Mouse (Mus musculus) olfactory bulb, adult 2 months (tissue): ENCODE data around the gene Oaz3. TPM values are rescaled to one million over a fixed set of nuclear protein-coding genes. Genes with fewer than 3 reads are reported as not detected.

Experiments
- H3K27ac ChIP-seq: fragments of 200-500 bp; 2 replicates; pipeline ENCODE4 v1.5.1; 2012; ENCODE audit warnings: low read depth, low read length; ENCODE audit not compliant: insufficient read depth
- H3K4me1 ChIP-seq: fragments of 200-500 bp; 2 replicates; pipeline ENCODE4 v1.6.1; 2012; ENCODE audit warnings: low read length; ENCODE audit not compliant: control insufficient read depth, insufficient read depth
- H3K4me3 ChIP-seq: fragments of 200-500 bp; 2 replicates; pipeline ENCODE4 v1.5.1; 2012; ENCODE audit warnings: mild to moderate bottlenecking, low read depth, low read length, moderate library complexity; ENCODE audit not compliant: insufficient read depth
- CTCF ChIP-seq: fragments of 200-500 bp; IDR thresholded peaks from 2 replicates; pipeline ENCODE4 v1.5.1; 2012; ENCODE audit warnings: low read depth, mild to moderate bottlenecking, low read length, moderate library complexity; ENCODE audit not compliant: insufficient read depth
- POLR2A ChIP-seq: fragments of 200-500 bp; IDR thresholded peaks from 2 replicates; pipeline ENCODE4 v1.6.1; 2012; ENCODE audit warnings: mild to moderate bottlenecking, low read depth, low read length, moderate library complexity; ENCODE audit not compliant: insufficient read depth
- WGBS: fragments of 180-500 bp; shearing (Covaris S2); methylation state at CpG from one replicate; pipeline ENCODE4 v1.1.7; 2018; 5-methylcytosine and 5-hydroxymethylcytosine counted together
- polyA plus RNA-seq: library from polyadenylated mRNA; stranded (reverse); fragments of >200 nt; gene quantifications from 2 replicates; pipeline ENCODE4 v1.2.4, GENCODE M21; 2012; ENCODE audit warnings: low replicate concordance; ENCODE audit not compliant: missing spikeins, insufficient read depth, insufficient read length

The Oaz3 gene
- polyA plus RNA-seq, 1 experiment = not detected

DNA sequence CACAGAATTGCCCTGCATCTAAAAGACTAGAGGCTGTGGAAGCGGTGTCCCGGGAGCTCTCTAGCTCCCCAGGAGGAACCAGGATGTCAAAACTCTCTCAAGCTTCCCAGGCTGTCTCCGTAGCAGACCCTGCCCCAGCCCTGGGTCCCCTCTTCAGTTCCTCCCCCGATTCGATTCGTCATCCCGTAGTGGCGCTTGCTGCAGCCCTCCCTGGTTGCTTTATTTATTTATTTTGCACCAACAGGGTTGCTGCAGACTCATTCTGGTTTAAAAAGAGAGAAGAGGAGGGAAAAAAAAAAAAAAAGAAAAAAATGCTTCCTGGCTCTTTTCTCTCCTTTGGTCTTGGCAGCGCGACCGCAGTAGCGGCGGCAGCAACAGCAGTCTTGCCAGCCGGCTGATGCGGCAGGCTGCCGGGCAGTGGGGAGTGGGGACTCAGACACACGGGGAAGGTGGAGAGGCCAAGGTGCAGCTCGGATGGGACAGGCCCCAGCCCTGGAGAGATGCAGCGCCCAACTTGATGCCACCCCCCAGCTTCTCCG is 44.7 kb downstream of the Oaz3 start:
- H3K27ac ChIP-seq = no peak overlapping the region
- 1% methylated on average over 20 of the region's 20 CpGs for WGBS

DNA sequence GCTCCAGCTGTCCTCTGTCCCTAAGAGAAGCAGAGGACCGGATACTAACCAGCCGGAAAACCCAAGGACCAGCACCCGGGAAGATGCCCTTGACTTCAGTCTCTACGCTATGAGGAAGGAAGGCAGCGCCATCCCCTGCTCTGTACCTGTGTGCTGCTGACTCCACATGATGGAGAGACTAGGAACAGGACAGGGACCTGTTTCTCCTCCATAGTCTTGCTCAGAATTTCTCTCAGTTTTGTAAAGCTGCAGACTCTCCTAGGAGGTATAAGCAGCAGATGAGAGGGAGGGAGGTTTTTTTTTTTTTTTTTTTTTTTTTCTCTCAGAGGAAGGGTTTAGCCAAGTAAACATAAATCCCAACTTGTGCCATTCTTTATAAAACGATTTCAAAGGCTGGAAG is 45.5 kb downstream of the Oaz3 start, which contains the start of gene Lingo4:
Lingo4 (plus strand) TSS at position 301 of the 400 bp plus-strand sequence.
- 81% methylated on average over 6 of the region's 6 CpGs for WGBS
- TF ChIP-seq CTCF (no peak), POLR2A (no peak)
- Histone ChIP-seq H3K27ac (no peak within 1 kb of the TSS), H3K4me3 (peak within 1 kb of the TSS; percentile 44), H3K4me1 (peaks cover 3% of the 10 kb centered on the region; the same call in 1 of the 2 replicates)

More for the DNA sequence above, 44.7 kb downstream of the Oaz3 start:
- peaks cover 11% of the 10 kb centered on the region for H3K4me1 ChIP-seq
- H3K4me3 ChIP-seq = peak overlapping the region; percentile 44
- TF ChIP-seq POLR2A = no peak
- TF ChIP-seq CTCF = no peak

DNA sequence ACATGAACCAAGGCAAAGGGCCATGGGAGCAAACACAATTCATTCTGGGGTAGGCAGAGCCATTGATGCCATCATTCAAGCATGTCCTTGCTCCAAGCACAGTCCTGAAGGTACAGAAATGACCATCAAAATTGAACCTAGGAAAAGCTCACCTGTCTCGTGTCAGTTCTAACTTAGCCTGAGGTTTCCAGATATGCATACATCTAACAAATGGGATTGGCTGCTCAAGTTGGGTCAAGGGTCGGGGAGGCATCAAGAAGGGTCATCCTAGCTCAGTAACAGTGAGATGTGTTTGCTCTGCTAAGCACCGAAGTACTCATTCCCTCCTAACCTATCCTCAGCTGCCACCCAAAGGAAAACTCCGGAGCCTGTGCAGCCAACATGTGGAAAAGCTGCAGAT is 46.9 kb downstream of the Oaz3 start:
- peaks cover 2% of the 10 kb centered on the region; the same call in 1 of the 2 replicates for H3K4me1 ChIP-seq
- 95% methylated on average over 4 of the region's 4 CpGs for WGBS
- H3K4me3 ChIP-seq = no peak overlapping the region
- no peak overlapping the region for H3K27ac ChIP-seq
- TF ChIP-seq POLR2A = no peak
- no peak for TF ChIP-seq CTCF

DNA sequence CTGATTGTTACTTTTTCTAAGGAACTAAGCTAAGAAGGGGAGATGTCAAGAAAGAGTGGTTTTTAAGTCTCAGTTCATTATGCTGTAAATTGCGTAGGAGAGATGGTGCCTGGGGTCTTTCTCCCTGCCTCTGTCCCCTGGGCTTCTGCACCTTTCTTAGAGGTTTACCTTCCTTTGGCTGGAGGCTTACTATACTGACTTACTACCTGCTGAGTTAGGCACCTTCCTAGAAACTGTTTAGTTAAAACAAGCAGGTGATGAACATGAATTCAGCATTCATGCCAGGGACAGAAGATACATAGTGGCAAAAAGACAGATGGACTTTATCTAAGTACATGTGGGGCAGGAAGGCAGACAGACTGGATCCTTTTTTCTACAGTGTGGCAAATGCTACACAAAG is 47.4 kb downstream of the Oaz3 start:
- peaks cover 2% of the 10 kb centered on the region; the same call in 1 of the 2 replicates for H3K4me1 ChIP-seq
- 94% methylated on average over 1 of the region's 1 CpGs for WGBS
- no peak overlapping the region for H3K27ac ChIP-seq
- no peak overlapping the region for H3K4me3 ChIP-seq
- TF ChIP-seq CTCF (no peak), POLR2A (no peak)

DNA sequence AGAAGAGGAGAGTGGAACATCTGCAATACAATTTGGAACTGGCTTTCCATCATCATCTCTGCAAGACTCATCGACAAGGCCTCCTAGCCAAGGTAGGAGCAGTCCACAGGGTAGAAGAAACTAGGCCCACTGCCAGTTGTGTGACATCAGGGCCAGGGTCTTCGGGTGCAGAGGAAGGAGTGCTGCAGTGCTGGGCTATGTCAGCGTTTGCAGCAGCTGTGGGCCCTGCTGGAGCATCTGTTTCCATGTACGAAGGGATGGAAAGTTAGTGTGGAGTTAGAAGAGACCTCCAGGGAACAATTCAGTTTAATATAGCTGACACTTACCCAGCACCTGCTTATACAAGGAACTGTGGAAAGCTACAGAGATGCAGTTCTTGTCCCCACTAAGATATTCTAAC is 50.7 kb downstream of the Oaz3 start:
- H3K4me3 ChIP-seq = no peak overlapping the region
- WGBS = 66% methylated on average over 4 of the region's 4 CpGs
- no peak for TF ChIP-seq POLR2A
- no peak for TF ChIP-seq CTCF
- no peaks in the 10 kb centered on the region for H3K4me1 ChIP-seq
- H3K27ac ChIP-seq = no peak overlapping the region

DNA sequence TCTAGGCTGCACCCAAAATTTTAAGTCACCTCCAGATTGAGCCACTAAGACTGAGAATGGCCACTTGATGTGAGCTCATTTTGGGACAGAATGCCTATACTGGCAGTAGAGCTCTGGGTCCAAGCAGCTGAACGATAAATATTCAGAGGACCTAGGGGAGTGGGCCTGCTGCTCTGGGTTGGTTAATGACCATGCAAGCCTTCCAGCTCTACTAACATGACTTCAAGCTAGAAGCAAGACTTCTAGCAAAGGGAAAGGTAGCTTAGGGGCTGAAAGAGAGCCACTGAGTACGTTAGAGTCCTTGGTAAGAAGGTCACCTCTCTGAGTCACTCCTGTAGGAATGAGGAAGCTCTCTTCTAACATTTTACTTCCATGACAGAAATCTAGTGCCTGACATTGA is 51.6 kb downstream of the Oaz3 start:
- H3K4me1 ChIP-seq = no peaks in the 10 kb centered on the region
- WGBS = 91% methylated on average over 2 of the region's 2 CpGs
- TF ChIP-seq CTCF = no peak
- H3K27ac ChIP-seq = no peak overlapping the region
- H3K4me3 ChIP-seq = no peak overlapping the region

DNA sequence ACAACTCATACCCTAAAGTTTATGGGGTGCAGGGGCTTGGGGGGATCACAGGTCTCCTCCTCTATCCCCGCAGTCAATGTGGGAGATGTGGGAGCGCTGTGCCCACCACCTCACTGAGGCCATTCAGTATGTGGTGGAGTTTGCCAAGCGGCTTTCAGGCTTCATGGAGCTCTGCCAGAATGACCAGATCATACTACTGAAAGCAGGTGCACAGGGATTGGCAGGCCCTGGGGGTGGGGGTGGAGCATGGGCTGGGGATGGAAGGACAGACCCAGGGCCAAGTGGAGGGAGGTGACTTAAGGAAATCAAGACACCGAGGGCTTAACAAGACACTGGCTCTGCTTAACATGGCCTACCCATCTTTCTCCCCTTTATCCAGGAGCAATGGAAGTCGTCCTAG is 52.7 kb downstream of the Oaz3 start:
- TF ChIP-seq POLR2A (no peak), CTCF (no peak)
- H3K4me3 ChIP-seq = no peak overlapping the region
- no peak overlapping the region for H3K27ac ChIP-seq
- whole genome bisulfite sequencing = 79% methylated on average over 5 of the region's 5 CpGs
- no peaks in the 10 kb centered on the region for H3K4me1 ChIP-seq

DNA sequence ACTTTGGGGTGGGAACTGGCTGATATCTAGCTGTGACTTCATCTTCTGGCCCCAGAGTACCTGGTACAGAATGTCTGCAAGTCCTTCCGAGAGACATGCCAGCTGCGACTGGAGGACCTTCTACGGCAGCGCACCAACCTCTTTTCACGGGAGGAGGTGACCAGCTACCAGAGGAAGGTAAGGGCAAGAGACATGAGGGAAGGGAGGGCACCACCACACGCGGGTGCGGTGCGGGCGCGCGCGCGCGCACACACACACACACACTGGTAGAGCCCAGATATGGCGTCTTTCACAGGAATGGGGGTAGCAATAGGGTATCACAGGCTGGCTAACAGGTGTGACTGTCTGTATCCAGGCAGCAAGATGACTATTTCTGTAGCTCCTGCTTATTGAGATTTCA is 54.3 kb downstream of the Oaz3 start:
- 97% methylated on average over 16 of the region's 16 CpGs for WGBS
- H3K27ac ChIP-seq = no peak overlapping the region
- no peaks in the 10 kb centered on the region for H3K4me1 ChIP-seq
- no peak overlapping the region for H3K4me3 ChIP-seq
- no peak for TF ChIP-seq CTCF

DNA sequence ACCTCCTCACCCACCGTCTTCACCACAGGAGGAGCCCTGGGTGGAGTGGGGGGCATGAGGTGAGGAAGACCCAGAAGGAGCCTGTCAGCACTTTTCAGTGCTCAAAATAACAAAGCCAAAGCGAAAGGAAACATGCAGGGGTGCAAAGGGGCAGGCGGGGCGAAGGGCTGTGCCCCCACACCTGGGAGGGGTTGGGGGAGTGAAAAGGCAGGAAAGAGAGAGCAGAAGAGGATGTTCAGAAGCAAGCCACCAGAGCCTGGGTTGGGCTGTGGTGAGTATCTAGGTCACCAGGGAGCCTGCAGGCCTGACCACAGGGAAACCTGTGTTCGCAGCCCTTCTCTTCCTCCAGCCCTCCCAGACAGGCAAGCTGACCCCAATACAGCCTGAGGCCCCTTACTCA is 55.7 kb downstream of the Oaz3 start:
- 84% methylated on average over 5 of the region's 5 CpGs for WGBS
- no peaks in the 10 kb centered on the region for H3K4me1 ChIP-seq
- no peak overlapping the region for H3K4me3 ChIP-seq
- TF ChIP-seq CTCF (no peak), POLR2A (no peak)
- H3K27ac ChIP-seq = no peak overlapping the region

DNA sequence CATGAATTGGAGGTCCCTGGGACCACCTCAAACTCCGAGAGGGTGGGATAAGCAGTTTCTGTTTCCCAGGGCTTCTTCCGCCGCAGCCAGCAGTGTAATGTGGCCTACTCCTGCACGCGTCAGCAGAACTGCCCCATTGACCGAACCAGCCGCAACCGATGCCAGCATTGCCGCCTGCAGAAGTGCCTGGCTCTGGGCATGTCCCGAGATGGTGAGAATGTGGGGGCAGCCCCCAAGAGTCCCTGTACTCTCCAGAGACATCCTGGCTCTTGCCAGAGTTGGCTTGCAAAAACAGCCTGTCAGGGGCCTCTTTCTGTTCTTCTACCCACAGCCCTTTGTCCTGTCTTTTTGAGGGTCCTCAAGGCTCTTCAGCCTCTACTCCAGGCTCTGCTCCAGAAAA is 56.3 kb downstream of the Oaz3 start:
- H3K4me1 ChIP-seq = no peaks in the 10 kb centered on the region
- no peak for TF ChIP-seq POLR2A
- TF ChIP-seq CTCF = no peak
- 95% methylated on average over 10 of the region's 10 CpGs for WGBS
- no peak overlapping the region for H3K27ac ChIP-seq
- H3K4me3 ChIP-seq = no peak overlapping the region
